Mouse (Mus musculus) testis, postnatal 14 days (tissue): ENCODE measurements around the gene Unc79.

ENCODE experiments used
- DNase-seq: peaks from one replicate; pipeline ENCODE4 v3.0.0; 2021; ENCODE audit warnings: low spot score

Unc79 gene

GRCm38 (mm10) chr12:102948778-102949394, at the start of gene Unc79:
TSS of gene Unc79 (plus strand) at chr12:102948859.
- DNase-seq = peak; percentile 45

GRCm38 (mm10) chr12:102899091-102899490, 49.6 kb upstream of the Unc79 start, which contains the start of gene Cox8c:
TSS of gene Cox8c (plus strand) at chr12:102899316.
- peak; percentile 56 for DNase-seq

- DNase-seq = no peak
Measured at GRCm38 (mm10) chr12:102908191-102908590, 40.5 kb upstream of the Unc79 start.

DNA sequence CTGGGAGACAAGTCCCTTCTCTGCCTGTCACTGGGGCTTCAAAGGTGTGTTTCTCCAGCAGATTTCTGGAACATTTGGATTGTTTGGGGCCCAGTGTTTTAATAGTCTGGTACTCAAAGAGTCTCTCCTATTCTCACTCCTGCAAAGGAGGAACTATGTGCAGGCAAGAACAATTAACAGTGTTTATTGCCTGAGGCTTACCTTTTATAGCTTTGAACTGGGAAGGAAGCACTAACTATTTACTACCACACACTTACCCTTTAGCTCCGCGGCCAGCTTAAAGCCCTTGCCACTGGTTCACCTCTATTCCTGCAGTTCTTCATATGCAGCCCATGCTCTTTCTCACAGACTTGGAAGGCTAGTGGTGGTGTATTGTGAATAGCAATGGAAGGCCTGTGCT, 32.6 kb upstream of the Unc79 start:
- DNase-seq = no peak

GRCm38 (mm10) chr12:102929764-102930163, 18.9 kb upstream of the Unc79 start:
- no peak for DNase-seq

- no peak for DNase-seq
Measured at GRCm38 (mm10) chr12:102930335-102930734, 18.3 kb upstream of the Unc79 start.

DNA sequence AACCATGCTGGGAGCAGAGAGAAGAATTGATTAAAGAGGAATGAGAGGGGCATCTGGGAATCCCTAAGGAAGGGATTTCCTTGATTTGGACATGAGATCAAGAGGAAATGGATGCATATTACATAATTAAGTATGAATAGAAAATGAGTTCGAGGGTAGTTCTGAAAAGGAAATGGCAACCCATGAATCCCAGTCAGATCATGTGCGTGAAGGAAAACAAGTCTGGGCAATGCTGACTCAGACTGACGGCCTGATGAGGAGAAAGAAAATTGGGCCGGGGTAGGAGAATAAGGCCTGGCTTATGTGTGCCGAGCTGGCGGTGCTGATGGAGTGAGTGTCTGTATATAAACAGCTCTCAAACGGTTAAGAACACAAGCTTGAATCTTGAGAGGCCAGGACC, 17.9 kb upstream of the Unc79 start:
- no peak for DNase-seq

GRCm38 (mm10) chr12:102935892-102936291, 12.8 kb upstream of the Unc79 start:
- DNase-seq = no peak

DNA sequence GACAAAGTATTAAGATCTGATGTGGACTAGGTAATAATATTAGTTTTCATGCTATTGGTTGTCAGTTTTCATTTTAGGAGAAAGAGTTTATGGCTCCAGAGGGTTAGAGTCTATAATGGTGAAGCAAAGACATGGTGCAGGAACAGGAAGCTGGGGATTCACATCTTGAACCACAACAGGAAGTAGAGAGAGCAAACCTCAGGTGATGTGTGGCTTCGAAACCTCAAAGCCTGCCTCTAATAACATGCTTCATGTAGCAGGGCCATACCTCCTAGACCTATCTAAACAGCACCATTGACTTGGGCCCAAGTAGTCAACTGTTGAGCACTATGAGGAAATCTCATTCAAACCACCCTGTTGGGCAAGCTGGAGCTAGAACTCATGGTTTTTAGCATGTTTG, 3.1 kb upstream of the Unc79 start:
- DNase-seq = no peak

DNA sequence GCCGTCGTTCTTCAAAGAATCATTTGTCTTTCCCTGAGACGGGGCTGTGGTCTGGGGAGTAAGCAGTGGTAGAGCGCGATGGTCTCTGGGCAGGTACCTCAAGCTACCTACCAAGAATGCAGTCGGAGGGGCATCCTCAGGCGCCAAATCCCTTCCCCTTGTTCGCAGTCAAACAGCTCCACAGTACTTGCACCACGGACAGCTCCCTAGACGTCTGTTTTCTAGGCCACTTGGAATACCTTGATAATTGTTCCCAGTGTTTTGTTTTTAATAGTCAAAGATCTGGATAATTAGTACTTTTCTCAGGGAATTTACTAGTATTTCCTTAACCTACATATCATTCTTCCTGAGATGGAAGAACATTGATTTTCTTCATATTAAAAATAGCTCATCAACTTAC, 833 bp upstream of the Unc79 start:
- DNase-seq = no peak

DNA sequence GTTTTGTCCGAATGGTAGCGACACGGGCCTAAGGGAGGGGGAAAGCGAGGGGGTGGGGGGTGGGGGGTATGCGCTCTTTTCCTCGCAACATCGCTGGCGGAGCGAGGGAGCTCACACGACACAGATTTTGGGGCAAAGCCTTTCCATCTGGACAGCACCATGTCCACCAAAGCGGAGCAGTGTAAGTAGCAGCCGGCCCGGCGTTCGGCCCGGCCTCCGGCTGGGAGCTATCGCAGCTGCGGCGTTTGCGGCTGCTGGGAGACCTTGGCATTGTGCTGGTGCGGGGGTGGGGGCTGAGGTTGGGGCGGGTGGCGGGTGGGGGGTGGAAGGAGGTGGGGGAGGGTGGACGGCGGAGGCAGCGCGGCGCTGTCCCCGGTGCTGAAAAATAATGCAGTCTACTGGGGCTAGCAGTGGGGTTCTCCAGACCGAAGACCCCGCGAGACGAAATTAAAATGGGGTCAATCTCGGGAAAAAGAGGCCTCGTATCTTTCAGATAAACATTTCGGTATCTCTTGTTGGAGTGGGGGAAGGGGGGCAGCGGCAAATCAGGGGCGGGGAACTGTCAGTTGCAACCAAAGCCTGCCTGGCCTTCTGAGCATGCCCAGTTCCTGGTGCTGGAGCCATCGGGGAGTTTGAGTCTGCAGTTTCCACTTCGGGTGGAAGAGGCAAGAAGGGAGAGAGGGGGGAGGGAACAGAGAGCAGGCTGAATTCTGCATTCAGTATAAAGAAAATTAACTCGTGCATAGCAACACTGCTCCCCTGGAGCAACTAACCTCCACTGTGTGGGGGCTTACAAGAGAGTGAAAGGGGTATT, 943 bp downstream of the Unc79 start:
- peak; percentile 41 for DNase-seq

DNA sequence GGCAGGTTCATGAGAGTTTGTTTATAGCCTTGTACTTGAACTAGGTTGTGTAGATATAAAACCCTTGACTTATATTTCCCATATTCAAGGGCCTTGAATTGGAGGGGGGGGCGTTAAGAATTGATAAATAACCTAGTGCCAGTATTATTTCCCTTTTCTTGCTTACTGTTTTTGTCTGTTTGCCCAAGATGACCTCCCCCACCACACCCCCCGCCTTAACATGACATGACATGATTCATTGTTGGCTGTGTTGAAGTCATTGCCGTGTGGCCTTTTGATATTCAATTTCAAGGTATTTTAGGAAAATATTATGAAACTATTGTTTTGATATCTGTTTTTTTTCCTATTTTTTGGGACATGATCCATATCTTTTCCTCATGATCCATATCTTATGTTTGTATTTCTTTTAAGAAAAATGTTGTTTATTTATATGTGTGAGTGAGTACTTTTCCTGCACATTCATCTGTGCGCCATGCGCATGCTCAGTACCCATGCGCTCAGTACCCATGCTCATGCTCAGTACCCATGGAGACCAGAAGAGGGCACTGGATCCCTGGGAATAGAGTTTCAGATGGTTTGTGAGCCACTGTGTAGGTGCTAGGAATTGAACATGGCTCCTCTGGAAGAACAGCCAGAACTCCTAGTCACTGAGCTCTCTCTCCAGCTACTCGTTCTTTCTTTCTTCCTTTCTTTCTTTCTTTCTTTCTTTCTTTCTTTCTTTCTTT, 11.6 kb downstream of the Unc79 start:
- DNase-seq = no peak

DNA sequence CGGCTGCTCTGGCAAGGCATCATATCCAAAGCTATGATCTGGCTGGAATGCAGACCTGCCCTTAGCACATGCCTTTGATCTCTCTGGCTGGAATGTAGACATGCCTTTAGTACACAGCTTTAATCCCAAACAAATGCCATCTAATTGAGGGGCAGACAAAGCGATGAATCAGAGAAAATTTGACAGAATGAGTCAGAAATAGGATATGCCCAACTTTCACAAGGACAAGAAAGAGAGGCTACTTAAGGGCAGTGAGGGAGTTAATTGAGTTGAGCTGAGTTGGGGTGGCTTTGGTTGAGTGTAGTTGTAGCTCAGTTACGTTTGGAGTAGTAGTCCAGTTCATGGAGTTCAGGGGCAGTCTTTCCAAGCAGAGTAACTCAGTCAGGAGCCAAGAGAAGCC, 12.4 kb downstream of the Unc79 start:
- DNase-seq = no peak

GRCm38 (mm10) chr12:102964486-102964885, 15.8 kb downstream of the Unc79 start:
- DNase-seq = no peak

- no peak for DNase-seq
Measured at GRCm38 (mm10) chr12:102980584-102980983, 31.9 kb downstream of the Unc79 start.

DNA sequence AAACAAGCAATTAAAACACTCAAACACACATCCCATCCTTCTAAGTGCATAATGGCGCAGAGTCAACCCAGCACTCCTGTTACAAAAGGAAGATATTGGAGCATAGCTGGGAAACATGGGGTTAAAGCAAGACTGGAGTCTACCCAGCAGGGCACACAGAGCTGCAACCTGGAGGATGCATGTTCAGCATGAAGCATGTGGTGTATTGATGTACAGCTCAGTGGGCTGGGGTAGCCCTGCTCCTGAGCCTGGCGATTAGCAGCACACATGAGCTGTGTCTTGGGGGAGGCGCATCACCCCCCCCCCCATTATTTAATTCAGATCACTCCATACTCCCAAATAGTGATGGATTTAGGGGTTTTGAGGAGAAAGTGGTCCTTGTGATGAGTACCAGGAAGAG, 32.9 kb downstream of the Unc79 start:
- DNase-seq = no peak

DNA sequence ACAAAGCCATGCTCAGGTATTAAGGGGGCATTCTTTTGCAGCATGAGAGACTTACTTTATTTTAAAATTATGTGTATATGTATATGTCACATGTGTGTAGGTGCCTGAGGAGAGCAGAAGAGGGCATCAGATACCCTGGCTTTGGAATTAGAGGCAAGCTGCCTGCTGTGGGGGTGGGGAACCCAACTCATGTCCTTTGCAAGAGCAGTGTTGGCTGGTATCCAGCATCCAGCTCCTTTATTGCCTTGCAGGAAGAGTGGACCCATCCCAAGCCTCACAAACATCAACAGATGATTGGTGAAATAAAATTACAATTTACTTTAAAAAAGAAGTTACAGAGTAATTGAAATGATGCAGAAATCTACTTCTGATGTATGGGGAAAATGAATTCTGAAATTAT, 36.7 kb downstream of the Unc79 start:
- no peak for DNase-seq

- DNase-seq = no peak
Measured at GRCm38 (mm10) chr12:102987736-102988135, 39.1 kb downstream of the Unc79 start.

GRCm38 (mm10) chr12:103008491-103008890, 59.8 kb downstream of the Unc79 start:
- no peak for DNase-seq

DNA sequence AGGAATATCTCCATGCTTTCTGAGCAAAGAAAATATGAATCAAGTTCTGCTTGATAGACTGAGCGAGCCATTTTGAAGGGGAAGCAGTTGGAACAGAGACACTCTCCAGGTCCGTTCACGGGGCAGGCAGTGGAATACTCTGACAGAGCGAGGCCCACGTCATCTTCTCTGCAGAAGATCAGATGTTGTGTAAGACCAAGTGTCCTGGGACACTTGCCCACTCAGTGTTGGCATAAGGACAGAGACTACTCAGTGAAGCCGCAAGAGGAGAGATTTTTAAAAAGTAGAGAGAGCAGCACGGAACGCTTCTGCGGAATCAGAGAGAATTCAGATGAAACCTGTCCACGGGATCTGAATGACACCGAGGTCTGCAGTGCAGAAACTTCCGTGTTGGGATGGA, 69.5 kb downstream of the Unc79 start:
- no peak for DNase-seq

- DNase-seq = no peak
Measured at GRCm38 (mm10) chr12:103036692-103037091, 88.0 kb downstream of the Unc79 start.

DNA sequence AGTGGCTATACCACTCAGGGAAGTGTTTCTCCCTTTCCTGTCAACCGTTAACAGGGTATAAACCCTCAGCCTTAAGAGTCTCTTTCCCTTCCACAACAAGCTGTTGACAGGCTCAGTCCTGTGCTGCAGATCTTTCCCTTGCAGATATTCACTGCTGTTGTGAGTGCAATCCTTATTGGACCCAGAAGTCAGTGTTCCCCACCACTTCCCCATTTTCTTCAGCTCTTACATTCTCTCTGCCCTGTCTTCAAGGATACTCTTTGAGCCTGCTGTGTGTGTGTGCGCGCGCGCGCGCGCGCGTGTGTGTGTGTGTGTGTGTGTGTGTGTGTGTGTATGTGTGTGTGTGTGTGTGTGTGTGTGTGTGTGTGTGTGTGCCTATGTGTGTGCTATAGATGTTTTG, 90.7 kb downstream of the Unc79 start:
- DNase-seq = no peak

- no peak for DNase-seq
Measured at GRCm38 (mm10) chr12:103040136-103040535, 91.5 kb downstream of the Unc79 start.
